Mouse (Mus musculus) erythroblast, embryonic 14.5 days (primary cell): ENCODE data around the gene Mt3.

Source experiments
- GATA1 ChIP-seq: IDR thresholded peaks from 2 replicates; pipeline ENCODE4 v1.6.1; 2012; ENCODE audit warnings: low read length, inconsistent platforms, mixed read lengths
- TAL1 ChIP-seq: IDR thresholded peaks from 3 replicates; pipeline ENCODE4 v1.6.1; 2012; ENCODE audit warnings: low read length, inconsistent platforms, mixed read lengths

DNA sequence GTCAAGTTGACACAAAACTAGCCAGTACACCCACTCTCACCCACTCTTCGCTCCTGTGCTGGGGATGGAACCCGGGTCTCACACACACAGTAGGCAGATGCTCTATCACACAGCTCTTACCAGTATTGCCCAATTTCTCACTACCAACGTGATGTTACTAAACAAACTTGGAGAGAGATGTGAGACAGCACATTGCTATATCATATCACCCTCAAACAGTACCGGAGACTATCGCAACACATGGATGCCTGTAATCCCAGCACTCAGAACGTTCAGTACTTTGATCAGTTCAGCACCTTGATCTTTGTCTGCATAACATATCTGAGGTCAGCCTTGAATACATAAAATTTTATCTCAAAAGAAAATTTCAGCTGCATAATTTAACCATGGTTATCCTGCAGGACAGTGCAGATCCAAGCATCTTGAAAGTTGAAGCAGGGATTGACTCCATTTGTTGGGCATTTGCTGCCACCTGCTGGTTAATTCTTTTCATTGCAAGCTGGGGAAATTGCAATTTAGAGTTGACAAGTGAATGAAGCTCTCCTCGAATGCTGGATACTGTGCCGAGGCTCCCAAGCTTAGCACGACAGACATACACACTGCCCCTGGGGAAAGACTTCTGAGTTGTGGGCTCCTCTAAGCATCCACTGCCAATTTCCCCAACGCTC, 46.9 kb downstream of the Mt3 start:
- TF ChIP-seq TAL1: no peak
- no peak for TF ChIP-seq GATA1
